Mouse (Mus musculus): ENCODE measurements around the gene Lcn3. TPM values are rescaled to one million over a fixed set of nuclear protein-coding genes. Genes with fewer than 3 reads are reported as not detected.
"Not testable (repeated sequence)": the region's sequence is repeated elsewhere in the genome, so short reads cannot be mapped to it uniquely, and the experiment has no call there.

Lcn3 gene
- polyA plus RNA-seq, 1 experiment from 2014 or later = not detected

GRCm38 (mm10) chr2:25780921-25781320, 15.6 kb downstream of the Lcn3 start:
- WGBS = 61% methylated on average over 4 of the region's 4 CpGs
- Histone ChIP-seq H3K4me1 (no peaks in the 10 kb centered on the region), H3K4me2 (replicated peaks) (no peak overlapping the region), H3K27ac (no peak overlapping the region), H3K4me3 (no peak overlapping the region), H3K27me3 (replicated peaks) (no peaks in the 10 kb centered on the region), H3K9me3 (no peaks in the 10 kb centered on the region), H3K9ac (no peak overlapping the region), H3K36me3 (no peaks in the 10 kb centered on the region)
- no peak for ATAC-seq (ENCODE audit: low FRiP score, low read depth)

GRCm38 (mm10) chr2:25781957-25782356, 16.6 kb downstream of the Lcn3 start, which contains the start of gene Gm13539:
Gene Gm13539 (plus strand): TSS chr2:25782257.
- H3K4me3 ChIP-seq = no peak within 1 kb of the TSS
- no peaks in the 10 kb centered on the region for H3K9me3 ChIP-seq
- WGBS = 88% methylated on average over 3 of the region's 3 CpGs
- H3K4me2 ChIP-seq (replicated peaks) = no peak within 1 kb of the TSS
- H3K27ac ChIP-seq = no peak within 1 kb of the TSS
- 0 out of 2 replicates have a peak, but pooled peaks cover 3% of the 10 kb centered on the region for H3K4me1 ChIP-seq
- H3K36me3 ChIP-seq = no peaks in the 10 kb centered on the region
- ATAC-seq (ENCODE audit: low FRiP score, low read depth) = no peak
- H3K9ac ChIP-seq = no peak within 1 kb of the TSS
- H3K27me3 ChIP-seq (replicated peaks) = no peaks in the 10 kb centered on the region

DNA sequence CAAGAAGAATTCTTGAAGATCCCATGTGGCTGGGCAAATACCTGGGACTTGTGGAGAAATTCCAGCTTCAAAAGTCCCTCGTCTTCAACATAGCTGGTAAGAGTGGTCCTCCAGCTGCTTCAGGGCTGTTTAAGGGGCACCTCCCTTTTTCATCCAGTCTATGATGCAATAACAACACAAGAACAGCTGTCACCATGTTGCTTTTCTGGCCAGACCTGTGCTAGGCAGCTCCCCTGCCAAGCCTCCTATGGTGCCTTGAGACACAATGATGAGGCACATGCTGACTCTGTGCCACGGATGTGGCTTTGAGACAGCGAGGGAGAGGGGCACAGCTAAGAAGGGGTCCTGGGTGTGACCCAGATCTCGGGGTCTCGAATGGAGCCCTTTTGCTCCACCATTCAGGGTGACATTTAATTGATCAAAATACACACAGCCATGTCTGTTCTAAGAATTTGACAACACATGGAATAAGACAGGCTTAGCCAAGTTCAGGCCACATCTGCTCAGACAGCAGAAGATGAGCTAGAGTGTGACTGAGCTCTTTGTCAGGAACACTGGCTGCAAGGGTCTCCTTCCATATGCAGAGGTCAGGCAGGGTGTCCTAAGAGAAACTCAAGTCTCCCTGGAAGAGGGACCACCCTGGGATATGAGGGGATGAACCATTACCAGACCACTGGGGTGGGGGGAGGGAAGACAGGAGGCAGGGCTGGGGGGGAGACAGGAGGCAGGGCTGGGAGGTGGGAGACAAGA, 20.4 kb downstream of the Lcn3 start:
- Histone ChIP-seq H3K9me3 (no peaks in the 10 kb centered on the region), H3K27me3 (replicated peaks) (no peaks in the 10 kb centered on the region), H3K36me3 (no peaks in the 10 kb centered on the region), H3K9ac (no peak overlapping the region), H3K4me3 (no peak overlapping the region), H3K27ac (no peak overlapping the region), H3K4me2 (replicated peaks) (no peak overlapping the region), H3K4me1 (0 out of 2 replicates have a peak, but pooled peaks cover 3% of the 10 kb centered on the region)
- 70% methylated on average over 5 of the region's 5 CpGs for WGBS
- ATAC-seq (ENCODE audit: low FRiP score, low read depth) = no peak

DNA sequence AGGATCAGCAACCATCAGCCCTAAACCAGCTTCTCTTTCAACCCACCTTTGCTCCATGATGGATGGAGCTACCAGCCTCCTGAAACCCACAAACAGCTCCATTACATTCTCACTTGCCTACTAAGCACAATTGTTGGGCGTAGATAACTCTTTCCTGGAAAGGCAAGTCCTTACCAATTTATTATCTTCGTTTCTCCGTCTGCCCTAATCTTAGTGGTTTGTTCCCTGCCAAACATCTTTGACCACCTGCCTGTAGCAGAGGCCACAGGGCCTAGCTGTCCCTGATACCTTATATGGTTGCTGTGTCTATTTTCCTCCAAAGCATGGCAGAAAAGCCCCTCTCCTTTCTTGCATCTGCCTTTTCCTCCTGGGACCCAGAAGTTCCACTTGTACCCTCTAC, 23.7 kb downstream of the Lcn3 start:
- no peak overlapping the region for H3K27ac ChIP-seq
- H3K4me3 ChIP-seq = no peak overlapping the region
- H3K9ac ChIP-seq = no peak overlapping the region
- 0 out of 2 replicates have a peak, but pooled peaks cover 3% of the 10 kb centered on the region for H3K4me1 ChIP-seq
- H3K4me2 ChIP-seq (replicated peaks) = no peak overlapping the region
- no peaks in the 10 kb centered on the region for H3K9me3 ChIP-seq
- H3K36me3 ChIP-seq = no peaks in the 10 kb centered on the region
- 92% methylated on average over 3 of the region's 3 CpGs for WGBS
- no peak for ATAC-seq (ENCODE audit: low FRiP score, low read depth)
- no peaks in the 10 kb centered on the region for H3K27me3 ChIP-seq (replicated peaks)

GRCm38 (mm10) chr2:25797635-25798034, 32.3 kb downstream of the Lcn3 start:
- no peak for ATAC-seq (ENCODE audit: low FRiP score, low read depth)
- Histone ChIP-seq H3K4me2 (replicated peaks) (no peak overlapping the region), H3K36me3 (no peaks in the 10 kb centered on the region), H3K27me3 (replicated peaks) (no peaks in the 10 kb centered on the region), H3K9ac (no peak overlapping the region), H3K9me3 (no peaks in the 10 kb centered on the region), H3K27ac (no peak overlapping the region), H3K4me3 (no peak overlapping the region), H3K4me1 (no peaks in the 10 kb centered on the region)
- WGBS = 53% methylated on average over 2 of the region's 2 CpGs

GRCm38 (mm10) chr2:25798065-25798464, 32.7 kb downstream of the Lcn3 start:
- 42% methylated on average over 5 of the region's 5 CpGs for WGBS
- H3K4me2 ChIP-seq (replicated peaks) = no peak overlapping the region

GRCm38 (mm10) chr2:25811711-25812110, 46.3 kb downstream of the Lcn3 start:
- Histone ChIP-seq H3K4me3 (no peak overlapping the region), H3K4me1 (no peaks in the 10 kb centered on the region), H3K27me3 (replicated peaks) (no peaks in the 10 kb centered on the region), H3K36me3 (no peaks in the 10 kb centered on the region), H3K9me3 (no peaks in the 10 kb centered on the region), H3K9ac (no peak overlapping the region), H3K27ac (no peak overlapping the region), H3K4me2 (replicated peaks) (no peak overlapping the region)
- no peak for ATAC-seq (ENCODE audit: low FRiP score, low read depth)
- 89% methylated on average over 2 of the region's 2 CpGs for WGBS

More at GRCm38 (mm10) chr2:25798065-25798464, 32.7 kb downstream of the Lcn3 start:
- Histone ChIP-seq H3K9ac (no peak overlapping the region), H3K9me3 (no peaks in the 10 kb centered on the region), H3K36me3 (no peaks in the 10 kb centered on the region), H3K4me3 (no peak overlapping the region), H3K27ac (no peak overlapping the region), H3K27me3 (replicated peaks) (no peaks in the 10 kb centered on the region), H3K4me1 (no peaks in the 10 kb centered on the region)
- ATAC-seq (ENCODE audit: low FRiP score, low read depth) = no peak

- Histone ChIP-seq H3K27me3 (replicated peaks) (no peaks in the 10 kb centered on the region), H3K9me3 (no peaks in the 10 kb centered on the region), H3K4me1 (no peaks in the 10 kb centered on the region), H3K36me3 (no peaks in the 10 kb centered on the region), H3K4me3 (no peak overlapping the region), H3K9ac (no peak overlapping the region), H3K27ac (no peak overlapping the region), H3K4me2 (replicated peaks) (no peak overlapping the region)
- ATAC-seq (ENCODE audit: low FRiP score, low read depth) = no peak
- 83% methylated on average over 5 of the region's 5 CpGs for WGBS
These were observed 48.0 kb downstream of the Lcn3 start for GRCm38 (mm10) chr2:25813364-25813763.

DNA sequence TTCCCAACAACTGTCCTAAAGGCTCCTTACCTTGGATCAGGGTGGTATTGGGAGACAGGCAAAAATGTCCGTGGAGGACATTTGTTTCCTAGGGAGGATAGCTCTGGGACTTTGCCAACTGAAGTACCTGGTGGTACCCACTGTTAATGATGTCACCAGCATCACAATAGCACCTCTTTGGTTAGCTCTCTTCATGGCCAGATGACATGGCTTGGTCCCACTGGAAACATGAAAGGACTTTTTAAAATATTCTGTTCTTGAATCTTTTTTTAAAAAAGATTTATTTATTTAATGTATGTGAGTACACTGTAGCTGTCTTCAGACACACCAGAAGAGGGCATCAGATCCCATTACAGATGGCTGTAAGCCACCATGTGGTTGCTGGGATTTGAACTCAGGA, 50.4 kb downstream of the Lcn3 start, which contains the start of gene Glt6d1:
Glt6d1 (minus strand) TSS at position 101 of the 400 bp plus-strand sequence.
- H3K4me1 ChIP-seq; H3K9me3 ChIP-seq; H3K27ac ChIP-seq; H3K36me3 ChIP-seq; ATAC-seq (ENCODE audit: low FRiP score, low read depth); H3K9ac ChIP-seq; H3K4me3 ChIP-seq; H3K27me3 ChIP-seq (replicated peaks); H3K4me2 ChIP-seq (replicated peaks): not testable (repeated sequence)
- 70% methylated on average over 1 of the region's 1 CpGs for WGBS

Other genes starting within 250 kb of the Lcn3 start
- gene Traf2, start 218.6 kb upstream of the Lcn3 start, polyA plus RNA-seq (2016; fragmentation: Nextera tagmentation; extraction: Ambion mirVana) = 26.9 and 28.0 TPM in 2 replicates
- gene Edf1, start 207.7 kb upstream of the Lcn3 start, polyA plus RNA-seq (2016; fragmentation: Nextera tagmentation; extraction: Ambion mirVana) = 386 TPM in 2 replicates
- 1.7 and 4.8 TPM in 2 replicates for gene Mamdc4, start 190.7 kb upstream of the Lcn3 start, polyA plus RNA-seq (2016; fragmentation: Nextera tagmentation; extraction: Ambion mirVana)
- gene Phpt1, start 190.3 kb upstream of the Lcn3 start, polyA plus RNA-seq (2016; fragmentation: Nextera tagmentation; extraction: Ambion mirVana) = 169 and 176 TPM in 2 replicates
- 2.3 and 3.0 TPM in 2 replicates for gene Ajm1, start 183.8 kb upstream of the Lcn3 start, polyA plus RNA-seq (2016; fragmentation: Nextera tagmentation; extraction: Ambion mirVana)
- gene Rabl6, start 157.0 kb upstream of the Lcn3 start, polyA plus RNA-seq (2016; fragmentation: Nextera tagmentation; extraction: Ambion mirVana) = 78.3 and 82.5 TPM in 2 replicates
- 0.26 and 0.30 TPM in 2 replicates for gene Ccdc183, start 147.9 kb upstream of the Lcn3 start, polyA plus RNA-seq (2016; fragmentation: Nextera tagmentation; extraction: Ambion mirVana)
- 22.7 and 24.9 TPM in 2 replicates for gene Tmem141, start 143.6 kb upstream of the Lcn3 start, polyA plus RNA-seq (2016; fragmentation: Nextera tagmentation; extraction: Ambion mirVana)
- gene Fcna, start 137.5 kb upstream of the Lcn3 start, polyA plus RNA-seq (2016; fragmentation: Nextera tagmentation; extraction: Ambion mirVana) = 1.2 and 1.3 TPM in 2 replicates
- gene Lcn8, start 112.4 kb upstream of the Lcn3 start, polyA plus RNA-seq (2016; fragmentation: Nextera tagmentation; extraction: Ambion mirVana) = not detected in 2 replicates
- gene Lcn5, start 107.6 kb upstream of the Lcn3 start, polyA plus RNA-seq (2016; fragmentation: Nextera tagmentation; extraction: Ambion mirVana) = not detected in 2 replicates
- gene Lcn6, start 88.8 kb upstream of the Lcn3 start, polyA plus RNA-seq (2016; fragmentation: Nextera tagmentation; extraction: Ambion mirVana) = not detected in 2 replicates
- not detected in 2 replicates for gene Lcn10, start 82.8 kb upstream of the Lcn3 start, polyA plus RNA-seq (2016; fragmentation: Nextera tagmentation; extraction: Ambion mirVana)
- not detected in 2 replicates for gene Obp2a, start 65.5 kb upstream of the Lcn3 start, polyA plus RNA-seq (2016; fragmentation: Nextera tagmentation; extraction: Ambion mirVana)
- gene Bmyc, start 58.8 kb upstream of the Lcn3 start, polyA plus RNA-seq (2016; fragmentation: Nextera tagmentation; extraction: Ambion mirVana) = 94.1 and 95.1 TPM in 2 replicates
- not detected in 2 replicates for gene Obp2b, start 28.6 kb upstream of the Lcn3 start, polyA plus RNA-seq (2016; fragmentation: Nextera tagmentation; extraction: Ambion mirVana)
- not detected in 2 replicates for gene Lcn11, start 11.4 kb downstream of the Lcn3 start, polyA plus RNA-seq (2016; fragmentation: Nextera tagmentation; extraction: Ambion mirVana)
- gene Gm13539, start 16.7 kb downstream of the Lcn3 start, polyA plus RNA-seq (2016; fragmentation: Nextera tagmentation; extraction: Ambion mirVana) = not detected in 2 replicates
- not detected in 2 replicates for gene Glt6d1, start 50.3 kb downstream of the Lcn3 start, polyA plus RNA-seq (2016; fragmentation: Nextera tagmentation; extraction: Ambion mirVana)
- gene Lcn9, start 57.6 kb downstream of the Lcn3 start, polyA plus RNA-seq (2016; fragmentation: Nextera tagmentation; extraction: Ambion mirVana) = not detected in 2 replicates
- gene Sohlh1, start 81.7 kb downstream of the Lcn3 start, polyA plus RNA-seq (2016; fragmentation: Nextera tagmentation; extraction: Ambion mirVana) = not detected in 2 replicates
- gene Kcnt1, start 98.2 kb downstream of the Lcn3 start, polyA plus RNA-seq (2016; fragmentation: Nextera tagmentation; extraction: Ambion mirVana) = 4.4 and 5.4 TPM in 2 replicates
- 80.2 and 82.6 TPM in 2 replicates for gene Camsap1, start 217.7 kb downstream of the Lcn3 start, polyA plus RNA-seq (2016; fragmentation: Nextera tagmentation; extraction: Ambion mirVana)